Mouse (Mus musculus) MEL (cell line): ENCODE measurements around the gene Cct8l1.

ENCODE experiments used
- BHLHE40 ChIP-seq: IDR thresholded peaks from 2 replicates; pipeline ENCODE4 v1.6.1; 2012; ENCODE audit warnings: low read depth, mild to moderate bottlenecking, inconsistent platforms, low read length, improper control_type of control experiment, borderline replicate concordance
- ETS1 ChIP-seq: IDR thresholded peaks from 2 replicates; pipeline ENCODE4 v1.6.1; 2012; ENCODE audit warnings: low read depth, mild to moderate bottlenecking, inconsistent platforms, low read length, improper control_type of control experiment, moderate library complexity
- KAT2A ChIP-seq: conservative IDR thresholded peaks from 2 replicates; pipeline ENCODE4 v1.6.1; 2012; ENCODE audit warnings: low read depth, low read length, improper control_type of control experiment, inconsistent platforms

DNA sequence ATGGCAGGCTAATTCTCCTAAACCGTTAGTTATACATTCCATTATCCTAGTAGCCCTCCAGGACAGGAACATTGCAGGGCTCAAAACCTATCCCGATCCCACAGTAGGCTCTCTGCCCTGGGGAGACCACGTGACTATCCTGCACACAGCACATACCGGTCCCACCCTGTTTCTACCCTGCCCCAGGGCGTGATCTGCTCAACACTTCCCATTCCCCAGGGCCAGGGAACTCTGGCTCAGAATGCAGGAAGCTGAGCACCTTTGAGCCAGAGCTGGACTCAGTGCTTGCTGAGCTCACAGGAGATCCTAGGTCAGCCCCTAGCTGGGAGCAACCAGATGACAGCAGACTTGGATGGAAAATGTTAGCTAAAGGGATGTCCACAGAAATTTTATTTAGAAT, 10.2 kb downstream of the Cct8l1 start:
- TF ChIP-seq ETS1 = no peak
- TF ChIP-seq KAT2A = no peak
- TF ChIP-seq BHLHE40 = no peak
